Mouse (Mus musculus): ENCODE measurements around the gene Gm10663. TPM values are rescaled to one million over a fixed set of nuclear protein-coding genes. Genes with fewer than 3 reads are reported as not detected.

The Gm10663 gene
- polyA plus RNA-seq, 1 experiment from 2014 or later, result not detected

- H3K4me1 ChIP-seq (ENCODE audit: control insufficient read depth, insufficient read depth, low read length), result no peaks in the 10 kb centered on the region; the same call in 1 of the 2 replicates
- peak; percentile 89 for DNase-seq (ENCODE audit: low spot score, missing footprints)
- no peaks in the 10 kb centered on the region for H3K9me3 ChIP-seq (ENCODE audit: control insufficient read depth, low read length)
- H3K4me2 ChIP-seq, result no peak overlapping the region; the same call in 1 of the 2 replicates
- peak; percentile 85 for ATAC-seq (ENCODE audit: low FRiP score)
- peaks cover 3% of the 10 kb centered on the region; the same call in 1 of the 2 replicates for H3K27me3 ChIP-seq (ENCODE audit: control insufficient read depth, insufficient read depth, low read length)
- H3K27ac ChIP-seq (ENCODE audit: low read depth, low read length), result no peak overlapping the region
- no peak overlapping the region for H3K9ac ChIP-seq (ENCODE audit: low read length)
- no peaks in the 10 kb centered on the region for H3K36me3 ChIP-seq (ENCODE audit: control insufficient read depth, insufficient read depth, low read length)
- H3K4me3 ChIP-seq (ENCODE audit: low read depth, low read length), result no peak overlapping the region
- 22% methylated on average over 10 of the region's 10 CpGs for WGBS
Measured at GRCm38 (mm10) chr8:65067694-65068472, 7.0 kb upstream of the Gm10663 start.

- peak; percentile 81 for ATAC-seq (ENCODE audit: low FRiP score)
- 72% methylated on average over 4 of the region's 4 CpGs for WGBS
Measured at GRCm38 (mm10) chr8:65068473-65068819, 6.4 kb upstream of the Gm10663 start.

GRCm38 (mm10) chr8:65070996-65071395 lies 3.8 kb upstream of the Gm10663 start:
- no peaks in the 10 kb centered on the region for H3K36me3 ChIP-seq (ENCODE audit: control insufficient read depth, insufficient read depth, low read length)

More at GRCm38 (mm10) chr8:65068473-65068819, 6.4 kb upstream of the Gm10663 start:
- H3K4me3 ChIP-seq (ENCODE audit: low read depth, low read length), result no peak overlapping the region
- no peak overlapping the region for H3K9ac ChIP-seq (ENCODE audit: low read length)
- H3K27me3 ChIP-seq (ENCODE audit: control insufficient read depth, insufficient read depth, low read length), result peaks cover 3% of the 10 kb centered on the region; the same call in 1 of the 2 replicates
- no peaks in the 10 kb centered on the region; the same call in 1 of the 2 replicates for H3K4me1 ChIP-seq (ENCODE audit: control insufficient read depth, insufficient read depth, low read length)
- no peak overlapping the region for H3K4me2 ChIP-seq
- H3K9me3 ChIP-seq (ENCODE audit: control insufficient read depth, low read length), result no peaks in the 10 kb centered on the region
- H3K27ac ChIP-seq (ENCODE audit: low read depth, low read length), result no peak overlapping the region
- no peaks in the 10 kb centered on the region for H3K36me3 ChIP-seq (ENCODE audit: control insufficient read depth, insufficient read depth, low read length)
- no peak for DNase-seq (ENCODE audit: low spot score, missing footprints)

GRCm38 (mm10) chr8:65080731-65081130 lies 5.9 kb downstream of the Gm10663 start:
- H3K4me3 ChIP-seq (ENCODE audit: low read depth, low read length), result no peak overlapping the region
- 92% methylated on average over 9 of the region's 9 CpGs for WGBS
- no peak for DNase-seq (ENCODE audit: low spot score, missing footprints)

More at GRCm38 (mm10) chr8:65070996-65071395, 3.8 kb upstream of the Gm10663 start:
- H3K9me3 ChIP-seq (ENCODE audit: control insufficient read depth, low read length), result no peaks in the 10 kb centered on the region
- 85% methylated on average over 4 of the region's 4 CpGs for WGBS
- H3K27ac ChIP-seq (ENCODE audit: low read depth, low read length), result no peak overlapping the region
- H3K4me3 ChIP-seq (ENCODE audit: low read depth, low read length), result no peak overlapping the region
- H3K4me1 ChIP-seq (ENCODE audit: control insufficient read depth, insufficient read depth, low read length), result no peaks in the 10 kb centered on the region; the same call in 1 of the 2 replicates
- H3K4me2 ChIP-seq, result no peak overlapping the region
- ATAC-seq (ENCODE audit: low FRiP score), result no peak
- DNase-seq (ENCODE audit: low spot score, missing footprints), result peak; percentile 6
- H3K9ac ChIP-seq (ENCODE audit: low read length), result no peak overlapping the region
- H3K27me3 ChIP-seq (ENCODE audit: control insufficient read depth, insufficient read depth, low read length), result no peaks in the 10 kb centered on the region

GRCm38 (mm10) chr8:65085680-65086079 lies 10.8 kb downstream of the Gm10663 start:
- Histone ChIP-seq H3K4me1 (ENCODE audit: control insufficient read depth, insufficient read depth, low read length) (no peaks in the 10 kb centered on the region), H3K36me3 (ENCODE audit: control insufficient read depth, insufficient read depth, low read length) (no peaks in the 10 kb centered on the region), H3K4me2 (no peak overlapping the region), H3K9ac (ENCODE audit: low read length) (no peak overlapping the region), H3K9me3 (ENCODE audit: control insufficient read depth, low read length) (no peaks in the 10 kb centered on the region), H3K27me3 (ENCODE audit: control insufficient read depth, insufficient read depth, low read length) (no peaks in the 10 kb centered on the region), H3K4me3 (ENCODE audit: low read depth, low read length) (no peak overlapping the region), H3K27ac (ENCODE audit: low read depth, low read length) (no peak overlapping the region)
- ATAC-seq (ENCODE audit: low FRiP score), result no peak
- 76% methylated on average over 2 of the region's 2 CpGs for WGBS
- no peak for DNase-seq (ENCODE audit: low spot score, missing footprints)

More at GRCm38 (mm10) chr8:65080731-65081130, 5.9 kb downstream of the Gm10663 start:
- H3K4me1 ChIP-seq (ENCODE audit: control insufficient read depth, insufficient read depth, low read length), result no peaks in the 10 kb centered on the region
- no peaks in the 10 kb centered on the region for H3K27me3 ChIP-seq (ENCODE audit: control insufficient read depth, insufficient read depth, low read length)
- H3K36me3 ChIP-seq (ENCODE audit: control insufficient read depth, insufficient read depth, low read length), result no peaks in the 10 kb centered on the region
- H3K4me2 ChIP-seq, result no peak overlapping the region
- H3K9ac ChIP-seq (ENCODE audit: low read length), result no peak overlapping the region
- ATAC-seq (ENCODE audit: low FRiP score), result no peak
- no peak overlapping the region for H3K27ac ChIP-seq (ENCODE audit: low read depth, low read length)
- no peaks in the 10 kb centered on the region for H3K9me3 ChIP-seq (ENCODE audit: control insufficient read depth, low read length)

- WGBS, result 86% methylated on average over 8 of the region's 8 CpGs
- no peak overlapping the region for H3K4me3 ChIP-seq (ENCODE audit: low read depth, low read length)
- no peaks in the 10 kb centered on the region for H3K27me3 ChIP-seq (ENCODE audit: control insufficient read depth, insufficient read depth, low read length)
- no peak for ATAC-seq (ENCODE audit: low FRiP score)
- no peak overlapping the region for H3K4me2 ChIP-seq
- H3K4me1 ChIP-seq (ENCODE audit: control insufficient read depth, insufficient read depth, low read length), result no peaks in the 10 kb centered on the region
- no peaks in the 10 kb centered on the region for H3K9me3 ChIP-seq (ENCODE audit: control insufficient read depth, low read length)
- no peak for DNase-seq (ENCODE audit: low spot score, missing footprints)
- H3K9ac ChIP-seq (ENCODE audit: low read length), result no peak overlapping the region
- no peak overlapping the region for H3K27ac ChIP-seq (ENCODE audit: low read depth, low read length)
- H3K36me3 ChIP-seq (ENCODE audit: control insufficient read depth, insufficient read depth, low read length), result no peaks in the 10 kb centered on the region
Measured at GRCm38 (mm10) chr8:65087711-65088110, 12.9 kb downstream of the Gm10663 start.

- ATAC-seq (ENCODE audit: low FRiP score) (no peak), DNase-seq (ENCODE audit: low spot score, missing footprints) (no peak)
- Histone ChIP-seq H3K4me3 (ENCODE audit: low read depth, low read length) (no peak overlapping the region), H3K9ac (ENCODE audit: low read length) (no peak overlapping the region), H3K36me3 (ENCODE audit: control insufficient read depth, insufficient read depth, low read length) (no peaks in the 10 kb centered on the region), H3K4me1 (ENCODE audit: control insufficient read depth, insufficient read depth, low read length) (no peaks in the 10 kb centered on the region), H3K4me2 (no peak overlapping the region), H3K27ac (ENCODE audit: low read depth, low read length) (no peak overlapping the region), H3K27me3 (ENCODE audit: control insufficient read depth, insufficient read depth, low read length) (no peaks in the 10 kb centered on the region), H3K9me3 (ENCODE audit: control insufficient read depth, low read length) (no peaks in the 10 kb centered on the region)
- WGBS, result 90% methylated on average over 12 of the region's 12 CpGs
Measured at GRCm38 (mm10) chr8:65088120-65088519, 13.3 kb downstream of the Gm10663 start.

- Histone ChIP-seq H3K27ac (ENCODE audit: low read depth, low read length) (no peak overlapping the region), H3K9me3 (ENCODE audit: control insufficient read depth, low read length) (no peaks in the 10 kb centered on the region), H3K4me1 (ENCODE audit: control insufficient read depth, insufficient read depth, low read length) (no peaks in the 10 kb centered on the region), H3K9ac (ENCODE audit: low read length) (no peak overlapping the region), H3K4me2 (no peak overlapping the region), H3K36me3 (ENCODE audit: control insufficient read depth, insufficient read depth, low read length) (no peaks in the 10 kb centered on the region), H3K4me3 (ENCODE audit: low read depth, low read length) (no peak overlapping the region), H3K27me3 (ENCODE audit: control insufficient read depth, insufficient read depth, low read length) (no peaks in the 10 kb centered on the region)
- WGBS, result 86% methylated on average over 7 of the region's 7 CpGs
- DNase-seq (ENCODE audit: low spot score, missing footprints), result no peak
- ATAC-seq (ENCODE audit: low FRiP score), result no peak
Measured at GRCm38 (mm10) chr8:65089781-65090180, 14.9 kb downstream of the Gm10663 start.

- Histone ChIP-seq H3K4me2 (no peak overlapping the region), H3K36me3 (ENCODE audit: control insufficient read depth, insufficient read depth, low read length) (no peaks in the 10 kb centered on the region), H3K27ac (ENCODE audit: low read depth, low read length) (no peak overlapping the region), H3K9me3 (ENCODE audit: control insufficient read depth, low read length) (no peaks in the 10 kb centered on the region), H3K4me1 (ENCODE audit: control insufficient read depth, insufficient read depth, low read length) (no peaks in the 10 kb centered on the region), H3K9ac (ENCODE audit: low read length) (no peak overlapping the region), H3K4me3 (ENCODE audit: low read depth, low read length) (no peak overlapping the region), H3K27me3 (ENCODE audit: control insufficient read depth, insufficient read depth, low read length) (no peaks in the 10 kb centered on the region)
- DNase-seq (ENCODE audit: low spot score, missing footprints) (peak; percentile 21), ATAC-seq (ENCODE audit: low FRiP score) (no peak)
- 78% methylated on average over 7 of the region's 7 CpGs for WGBS
Measured at GRCm38 (mm10) chr8:65097760-65098415, 23.1 kb downstream of the Gm10663 start.
